Mouse (Mus musculus) midbrain, embryonic 11.5 days (tissue): ENCODE data around the gene Fstl1. TPM values are rescaled to one million over a fixed set of nuclear protein-coding genes. Genes with fewer than 3 reads are reported as not detected.

Experiments used
- polyA plus RNA-seq: library from polyadenylated mRNA; unstranded; fragments of >200 nt; fragmentation: Nextera tagmentation; extraction: Ambion mirVana; gene quantifications from 2 replicates; pipeline ENCODE4 v1.2.1, GENCODE M21; 2014

Gene Fstl1
- polyA plus RNA-seq, 1 experiment from 2014 or later, result 199 TPM

Other genes with a start within 250 kb of the Fstl1 start
- 59.3 and 64.1 TPM in 2 replicates for gene Gtf2e1, start 237.1 kb upstream of the Fstl1 start, polyA plus RNA-seq
- 49.6 and 52.4 TPM in 2 replicates for gene Rabl3, start 237.0 kb upstream of the Fstl1 start, polyA plus RNA-seq
- 0.29 and 0.39 TPM in 2 replicates for gene Hgd, start 196.7 kb upstream of the Fstl1 start, polyA plus RNA-seq
- gene Ndufb4, start 122.4 kb upstream of the Fstl1 start, polyA plus RNA-seq, result 65.1 and 66.0 TPM in 2 replicates
- gene Gm36028, start 84.3 kb downstream of the Fstl1 start, polyA plus RNA-seq, result 0.12 and 0.15 TPM in 2 replicates
- 49.8 and 53.1 TPM in 2 replicates for gene Lrrc58, start 91.5 kb downstream of the Fstl1 start, polyA plus RNA-seq
- gene Gpr156, start 139.6 kb downstream of the Fstl1 start, polyA plus RNA-seq, result 3.4 and 4.2 TPM in 2 replicates